Mouse (Mus musculus) ES-Bruce4 (cell line): ENCODE measurements around the gene Tbc1d2.

Source experiments
- CTCF ChIP-seq: IDR thresholded peaks from one replicate; pipeline ENCODE4 v1.8.1; 2011; ENCODE audit warnings: low read depth, low read length
- POLR2A ChIP-seq: IDR thresholded peaks from one replicate; pipeline ENCODE4 v1.8.1; 2011; ENCODE audit warnings: low read length; ENCODE audit not compliant: insufficient read depth

- TF ChIP-seq CTCF (peak; percentile 8), POLR2A (no peak)
Measured at GRCm38 (mm10) chr4:46657116-46657515, 7.1 kb upstream of the Tbc1d2 start.
